Mouse (Mus musculus): ENCODE measurements around the gene Ift20. TPM values are rescaled to one million over a fixed set of nuclear protein-coding genes. Genes with fewer than 3 reads are reported as not detected.
A peak's percentile ranks its signal among the peaks of the same experiment; 100 is the strongest.

The Ift20 gene
- polyA plus RNA-seq, 1 experiment from 2014 or later: 130 TPM

GRCm38 (mm10) chr11:78534516-78534915 lies 1.6 kb upstream of the Ift20 start:
- WGBS: 90% methylated on average over 4 of the region's 4 CpGs
- ATAC-seq: no peak
- H3K27ac ChIP-seq (ENCODE audit: low read length): no peak overlapping the region

DNA sequence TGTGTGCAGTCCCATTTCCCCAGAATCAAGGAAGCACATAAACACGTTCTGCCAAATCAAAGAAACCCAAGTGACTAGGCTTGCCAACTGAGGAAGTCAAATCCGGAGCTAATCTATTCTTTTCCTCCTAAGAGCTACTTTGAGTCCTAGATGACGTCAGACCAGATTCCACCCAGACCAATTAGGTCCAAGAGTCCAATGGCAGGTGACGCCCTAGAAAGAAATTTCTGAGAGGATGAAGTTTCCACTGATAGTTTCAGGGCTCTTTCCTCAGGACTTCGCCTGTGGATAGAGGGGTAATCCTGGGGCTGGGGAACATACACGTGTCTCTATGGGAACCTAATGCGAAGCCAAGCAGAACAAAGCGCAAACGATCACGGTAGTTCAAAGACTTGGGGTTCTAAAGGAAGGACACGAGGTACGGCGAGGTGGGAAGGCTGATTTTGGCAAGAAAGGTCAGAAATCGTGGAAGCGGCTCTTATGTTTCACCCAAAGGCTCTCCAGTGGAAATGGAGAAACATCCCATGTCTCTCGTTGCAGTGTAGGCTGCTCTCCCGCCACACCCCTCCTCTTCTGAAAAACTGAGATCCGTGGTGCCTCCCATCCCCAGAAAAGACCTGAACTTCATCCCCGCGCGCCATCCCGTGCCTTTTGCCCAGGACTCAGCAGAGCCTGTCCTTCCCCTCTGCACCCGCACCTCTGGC lies 633 bp upstream of the Ift20 start:
- Histone ChIP-seq H3K4me3 (ENCODE audit: low read depth, low read length) (peak overlapping the region; percentile 67), H3K9ac (ENCODE audit: low read depth, low read length) (peak overlapping the region; percentile 83), H3K36me3 (ENCODE audit: control insufficient read depth, insufficient read depth, low read length) (peaks cover 9% of the 10 kb centered on the region; the same call in 1 of the 2 replicates), H3K4me1 (ENCODE audit: control insufficient read depth, insufficient read depth, low read length) (peaks cover 29% of the 10 kb centered on the region), H3K27me3 (ENCODE audit: control insufficient read depth, insufficient read depth, low read depth, low read length) (no peaks in the 10 kb centered on the region), H3K4me2 (ENCODE audit: low read length) (peak overlapping the region; percentile 69), H3K9me3 (replicated peaks; ENCODE audit: control insufficient read depth, low read length, poor library complexity, severe bottlenecking) (no peaks in the 10 kb centered on the region), H3K27ac (ENCODE audit: low read length) (peak overlapping the region; percentile 92)
- ATAC-seq: peak; percentile 23
- WGBS: under 1% methylated on average over 23 of the region's 23 CpGs

More at GRCm38 (mm10) chr11:78534516-78534915, 1.6 kb upstream of the Ift20 start:
- Histone ChIP-seq H3K27me3 (ENCODE audit: control insufficient read depth, insufficient read depth, low read depth, low read length) (no peaks in the 10 kb centered on the region), H3K36me3 (ENCODE audit: control insufficient read depth, insufficient read depth, low read length) (peaks cover 10% of the 10 kb centered on the region), H3K4me1 (ENCODE audit: control insufficient read depth, insufficient read depth, low read length) (peaks cover 29% of the 10 kb centered on the region), H3K9me3 (replicated peaks; ENCODE audit: control insufficient read depth, low read length, poor library complexity, severe bottlenecking) (no peaks in the 10 kb centered on the region), H3K4me3 (ENCODE audit: low read depth, low read length) (no peak overlapping the region), H3K9ac (ENCODE audit: low read depth, low read length) (no peak overlapping the region), H3K4me2 (ENCODE audit: low read length) (peak overlapping the region; percentile 69)

- Histone ChIP-seq H3K4me3 (ENCODE audit: low read depth, low read length) (peak overlapping the region; percentile 67), H3K36me3 (ENCODE audit: control insufficient read depth, insufficient read depth, low read length) (peaks cover 14% of the 10 kb centered on the region; the same call in 1 of the 2 replicates), H3K4me1 (ENCODE audit: control insufficient read depth, insufficient read depth, low read length) (peaks cover 29% of the 10 kb centered on the region), H3K9me3 (replicated peaks; ENCODE audit: control insufficient read depth, low read length, poor library complexity, severe bottlenecking) (no peaks in the 10 kb centered on the region), H3K9ac (ENCODE audit: low read depth, low read length) (peak overlapping the region; percentile 83), H3K27me3 (ENCODE audit: control insufficient read depth, insufficient read depth, low read depth, low read length) (no peaks in the 10 kb centered on the region), H3K27ac (ENCODE audit: low read length) (peak overlapping the region; percentile 92), H3K4me2 (ENCODE audit: low read length) (peak overlapping the region; percentile 91)
- ATAC-seq: no peak; the same call in 1 of the 2 replicates
- 5% methylated on average over 14 of the region's 14 CpGs for WGBS
Observed at GRCm38 (mm10) chr11:78536690-78537084, 526 bp downstream of the Ift20 start.

- Histone ChIP-seq H3K4me3 (ENCODE audit: low read depth, low read length) (no peak overlapping the region), H3K9me3 (replicated peaks; ENCODE audit: control insufficient read depth, low read length, poor library complexity, severe bottlenecking) (no peaks in the 10 kb centered on the region), H3K4me2 (ENCODE audit: low read length) (no peak overlapping the region), H3K4me1 (ENCODE audit: control insufficient read depth, insufficient read depth, low read length) (peaks cover 16% of the 10 kb centered on the region), H3K9ac (ENCODE audit: low read depth, low read length) (no peak overlapping the region), H3K27ac (ENCODE audit: low read length) (no peak overlapping the region), H3K36me3 (ENCODE audit: control insufficient read depth, insufficient read depth, low read length) (peaks cover 19% of the 10 kb centered on the region), H3K27me3 (ENCODE audit: control insufficient read depth, insufficient read depth, low read depth, low read length) (no peaks in the 10 kb centered on the region)
- no peak for ATAC-seq
- 90% methylated on average over 3 of the region's 3 CpGs for WGBS
Observed at GRCm38 (mm10) chr11:78540358-78540757, 4.2 kb downstream of the Ift20 start.

GRCm38 (mm10) chr11:78544449-78545111 lies 8.4 kb downstream of the Ift20 start:
- Histone ChIP-seq H3K9me3 (replicated peaks; ENCODE audit: control insufficient read depth, low read length, poor library complexity, severe bottlenecking) (no peaks in the 10 kb centered on the region), H3K27ac (ENCODE audit: low read length) (no peak overlapping the region), H3K4me3 (ENCODE audit: low read depth, low read length) (no peak overlapping the region), H3K4me1 (ENCODE audit: control insufficient read depth, insufficient read depth, low read length) (peaks cover 10% of the 10 kb centered on the region), H3K4me2 (ENCODE audit: low read length) (no peak overlapping the region), H3K27me3 (ENCODE audit: control insufficient read depth, insufficient read depth, low read depth, low read length) (no peaks in the 10 kb centered on the region), H3K9ac (ENCODE audit: low read depth, low read length) (no peak overlapping the region), H3K36me3 (ENCODE audit: control insufficient read depth, insufficient read depth, low read length) (peaks cover 16% of the 10 kb centered on the region)
- WGBS: 97% methylated on average over 7 of the region's 7 CpGs
- ATAC-seq: no peak

- 76% methylated on average over 8 of the region's 8 CpGs for WGBS
- Histone ChIP-seq H3K4me2 (ENCODE audit: low read length) (no peak overlapping the region), H3K4me3 (ENCODE audit: low read depth, low read length) (no peak overlapping the region), H3K27me3 (ENCODE audit: control insufficient read depth, insufficient read depth, low read depth, low read length) (no peaks in the 10 kb centered on the region), H3K9ac (ENCODE audit: low read depth, low read length) (no peak overlapping the region), H3K36me3 (ENCODE audit: control insufficient read depth, insufficient read depth, low read length) (peaks cover 12% of the 10 kb centered on the region), H3K27ac (ENCODE audit: low read length) (no peak overlapping the region), H3K4me1 (ENCODE audit: control insufficient read depth, insufficient read depth, low read length) (peaks cover 13% of the 10 kb centered on the region), H3K9me3 (replicated peaks; ENCODE audit: control insufficient read depth, low read length, poor library complexity, severe bottlenecking) (no peaks in the 10 kb centered on the region)
- no peak for ATAC-seq
Observed at GRCm38 (mm10) chr11:78545181-78545580, 9.0 kb downstream of the Ift20 start.

GRCm38 (mm10) chr11:78547718-78548460 lies 11.7 kb downstream of the Ift20 start:
- H3K27ac ChIP-seq (ENCODE audit: low read length): no peak overlapping the region
- no peak overlapping the region for H3K9ac ChIP-seq (ENCODE audit: low read depth, low read length)
- ATAC-seq: no peak
- peaks cover 2% of the 10 kb centered on the region; the same call in 1 of the 2 replicates for H3K36me3 ChIP-seq (ENCODE audit: control insufficient read depth, insufficient read depth, low read length)
- H3K27me3 ChIP-seq (ENCODE audit: control insufficient read depth, insufficient read depth, low read depth, low read length): no peaks in the 10 kb centered on the region
- peaks cover 16% of the 10 kb centered on the region for H3K4me1 ChIP-seq (ENCODE audit: control insufficient read depth, insufficient read depth, low read length)
- H3K4me3 ChIP-seq (ENCODE audit: low read depth, low read length): no peak overlapping the region
- H3K4me2 ChIP-seq (ENCODE audit: low read length): no peak overlapping the region
- no peaks in the 10 kb centered on the region for H3K9me3 ChIP-seq (replicated peaks; ENCODE audit: control insufficient read depth, low read length, poor library complexity, severe bottlenecking)
- WGBS: 92% methylated on average over 2 of the region's 2 CpGs

- 10% methylated on average over 5 of the region's 5 CpGs for WGBS
- H3K27me3 ChIP-seq (ENCODE audit: control insufficient read depth, insufficient read depth, low read depth, low read length): no peaks in the 10 kb centered on the region
- H3K9me3 ChIP-seq (replicated peaks; ENCODE audit: control insufficient read depth, low read length, poor library complexity, severe bottlenecking): no peaks in the 10 kb centered on the region
- peak overlapping the region; percentile 62; the same call in 1 of the 2 replicates for H3K9ac ChIP-seq (ENCODE audit: low read depth, low read length)
- peak overlapping the region; percentile 80 for H3K4me2 ChIP-seq (ENCODE audit: low read length)
- no peaks in the 10 kb centered on the region for H3K36me3 ChIP-seq (ENCODE audit: control insufficient read depth, insufficient read depth, low read length)
- peak overlapping the region; percentile 53 for H3K4me3 ChIP-seq (ENCODE audit: low read depth, low read length)
- H3K4me1 ChIP-seq (ENCODE audit: control insufficient read depth, insufficient read depth, low read length): peaks cover 16% of the 10 kb centered on the region
- ATAC-seq: no peak
- no peak overlapping the region for H3K27ac ChIP-seq (ENCODE audit: low read length)
Observed at GRCm38 (mm10) chr11:78549491-78549987, 13.4 kb downstream of the Ift20 start.
